Mouse (Mus musculus) adrenal gland (tissue): ENCODE measurements around the gene Zscan18.
"Not testable (repeated sequence)": the region's sequence is repeated elsewhere in the genome, so short reads cannot be mapped to it uniquely, and the experiment has no call there.

ENCODE experiments used
- intact Hi-C: fragments of 180-260 bp; cut with DNase I; formaldehyde crosslinking; loops from one replicate; pipeline ENCODE4 v1.15.1; 2025
- long read RNA-seq, 2 experiments: library from polyadenylated mRNA; unstranded; transcript quantifications; one replicate each; pipeline ENCODE4 v2.0.0; 2020; ENCODE audit warnings: borderline replicate concordance in 1 of 2; ENCODE audit not compliant: insufficient replicate concordance in 1 of 2

Gene Zscan18
- long read RNA-seq, experiment 1, partial matches to known transcripts, result 0 of 1 reads
- long read RNA-seq, experiment 1, other reads (novel, unspliced or antisense), result 0 of 1 reads
- long read RNA-seq, experiment 2, result 0 reads

- intact Hi-C loops, result loop anchor here (5.0 kb wide), 1 partner anchor 34 kb away; no protein-coding TSS in a partner anchor
These were observed at the start of gene Zscan18 for GRCm38 (mm10) chr7:12802866-12803726. Zscan18 (minus strand) TSS chr7:12803635.

GRCm38 (mm10) chr7:12835779-12836178 is 32.3 kb upstream of the Zscan18 start:
- intact Hi-C loops, result loop anchor here (5.0 to 10.0 kb wide), 2 partner anchors 33 to 341 kb away; partner anchors contain the start of gene Zscan18

GRCm38 (mm10) chr7:12835193-12835671 is 31.8 kb upstream of the Zscan18 start:
- intact Hi-C loops, result loop anchor here (5.0 to 10.0 kb wide), 2 partner anchors 33 to 340 kb away; partner anchors contain the start of gene Zscan18

GRCm38 (mm10) chr7:12834162-12835120 is 31.0 kb upstream of the Zscan18 start, which contains the start of gene Zfp110:
Zfp110 (plus strand) TSS chr7:12834761.
- intact Hi-C loops, result loop anchor here (5.0 to 10.0 kb wide), 2 partner anchors 32 to 340 kb away; partner anchors contain the start of gene Zscan18

- intact Hi-C loops, result no loop called here
These were observed 15.3 kb upstream of the Zscan18 start, which contains the start of gene Zfp329 for GRCm38 (mm10) chr7:12818521-12819295. Zfp329 (minus strand) TSS chr7:12818858.

GRCm38 (mm10) chr7:12815566-12815965 is 12.1 kb upstream of the Zscan18 start:
- intact Hi-C loops, result no loop called here

GRCm38 (mm10) chr7:12803727-12804071 is 264 bp upstream of the Zscan18 start:
- intact Hi-C loops, result loop anchor here (5.0 kb wide), 1 partner anchor 34 kb away; no protein-coding TSS in a partner anchor

- intact Hi-C loops, result no loop called here
These were observed 3.9 kb downstream of the Zscan18 start for GRCm38 (mm10) chr7:12799554-12799953.

GRCm38 (mm10) chr7:12797971-12798370 is 5.5 kb downstream of the Zscan18 start:
- intact Hi-C loops, result no loop called here

GRCm38 (mm10) chr7:12792624-12793023 is 10.8 kb downstream of the Zscan18 start:
- intact Hi-C loops, result not testable (repeated sequence)

GRCm38 (mm10) chr7:12788025-12788424 is 15.4 kb downstream of the Zscan18 start:
- intact Hi-C loops, result no loop called here

- intact Hi-C loops, result no loop called here
These were observed 16.1 kb downstream of the Zscan18 start for GRCm38 (mm10) chr7:12787333-12787732.

- intact Hi-C loops, result no loop called here
These were observed 23.1 kb downstream of the Zscan18 start for GRCm38 (mm10) chr7:12780151-12780830.

- intact Hi-C loops, result no loop called here
These were observed 23.7 kb downstream of the Zscan18 start for GRCm38 (mm10) chr7:12779782-12780150.

- intact Hi-C loops, result no loop called here
These were observed 24.3 kb downstream of the Zscan18 start for GRCm38 (mm10) chr7:12779141-12779540.

GRCm38 (mm10) chr7:12774606-12775005 is 28.8 kb downstream of the Zscan18 start:
- intact Hi-C loops, result no loop called here

- intact Hi-C loops, result no loop called here
These were observed 29.3 kb downstream of the Zscan18 start for GRCm38 (mm10) chr7:12774111-12774510.

GRCm38 (mm10) chr7:12749431-12750198 is 53.8 kb downstream of the Zscan18 start:
- intact Hi-C loops, result no loop called here

- intact Hi-C loops, result no loop called here
These were observed 68.5 kb downstream of the Zscan18 start, which contains the start of gene Vmn2r56 for GRCm38 (mm10) chr7:12734904-12735303. Vmn2r56 (minus strand) TSS chr7:12735004.
